Mouse (Mus musculus): ENCODE results near the gene Pip4p1. TPM values are rescaled to one million over a fixed set of nuclear protein-coding genes. Genes with fewer than 3 reads are reported as not detected.
"Not testable (repeated sequence)": the region's sequence is repeated elsewhere in the genome, so short reads cannot be mapped to it uniquely, and the experiment has no call there.

Gene Pip4p1
- total and polyA plus RNA-seq, 3 experiments, result 18.1 to 35.5 (median 28.1) TPM

DNA sequence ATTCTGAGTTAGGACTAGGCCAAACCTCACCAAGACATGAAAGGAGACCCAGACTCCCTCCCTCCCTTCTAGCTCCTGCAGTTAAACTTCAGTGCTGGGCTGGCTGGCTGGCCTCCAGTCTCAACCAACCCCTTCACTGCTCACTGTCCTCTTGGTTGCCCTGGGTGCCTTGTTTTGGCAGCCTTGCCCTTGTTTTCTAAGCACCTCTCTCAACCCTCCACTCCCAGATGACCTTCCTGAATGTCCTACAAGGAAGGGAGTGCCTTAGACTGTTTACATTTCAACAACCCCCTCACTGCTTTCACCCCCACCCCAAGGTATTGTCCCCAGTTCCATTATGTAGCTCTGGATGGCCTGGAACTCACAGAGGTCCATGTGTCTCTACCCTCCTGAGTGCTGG is 49.0 kb upstream of the Pip4p1 start:
- H3K27ac ChIP-seq (ENCODE audit: insufficient read depth, low read depth), result no peak overlapping the region
- H3K4me3 ChIP-seq (replicated peaks in 1 of 3; ENCODE audit: low read depth in 2 of 3, low read length in 2 of 3, poor library complexity in 1 of 3), result no peak overlapping the region
- in situ Hi-C loops (cut with MboI; ENCODE audit: low pct_ligation_motif_present, low pct_unique_long_range_greater_than_20kb, low sequenced_read_pairs), result no loop called here
- peaks cover 5% of the 10 kb centered on the region for H3K9me3 ChIP-seq (replicated peaks; ENCODE audit: low read length)
- H3K4me1 ChIP-seq (ENCODE audit: control insufficient read depth in 1 of 2, insufficient read depth in 2 of 2), result peaks cover 0 to 30% of the 10 kb centered on the region in 2 experiments; a peak in 2 of 4 replicates
- TF ChIP-seq ZMIZ1 (IDR thresholded peaks at IDR 0.05; ENCODE audit: low read depth, low read length), result no peak
- TF ChIP-seq EP300 (IDR thresholded peaks at IDR 0.05; ENCODE audit: low read length), result no peak
- TF ChIP-seq TBP (conservative IDR thresholded peaks at IDR 0.05; ENCODE audit: low read depth, low read length), result no peak
- TF ChIP-seq RAD21 (IDR thresholded peaks at IDR 0.05; ENCODE audit: low read depth, low read length), result no peak
- TF ChIP-seq PAX5 (IDR thresholded peaks at IDR 0.05; ENCODE audit: low read length), result no peak
- no peak for TF ChIP-seq POLR2AphosphoS2 (IDR thresholded peaks at IDR 0.05; ENCODE audit: low read depth, low read length)
- no peak for TF ChIP-seq JUND (conservative IDR thresholded peaks at IDR 0.05; ENCODE audit: low read depth, low read length)
- no peak for TF ChIP-seq ELF1 (IDR thresholded peaks at IDR 0.05; ENCODE audit: low read depth, low read length)
- TF ChIP-seq MYC (IDR thresholded peaks at IDR 0.05; ENCODE audit: low read depth, low read length), result no peak
- no peak for TF ChIP-seq MAX (IDR thresholded peaks at IDR 0.05; ENCODE audit: low read length)
- no peak for TF ChIP-seq SIN3A (IDR thresholded peaks at IDR 0.05; ENCODE audit: low read length)
- H3K36me3 ChIP-seq (replicated peaks in 1 of 2; ENCODE audit: control insufficient read depth in 1 of 2, insufficient read depth in 1 of 2, low read length in 1 of 2), result no peaks in the 10 kb centered on the region
- DNase-seq (ENCODE audit: extremely low read depth), result no peak
- H3K9ac ChIP-seq (ENCODE audit: insufficient read depth, low read depth), result no peak overlapping the region
- no peaks in the 10 kb centered on the region for H3K27me3 ChIP-seq (replicated peaks)
- H3K79me2 ChIP-seq (replicated peaks; ENCODE audit: control insufficient read depth, extremely low read depth, insufficient read depth, poor library complexity, severe bottlenecking), result no peaks in the 10 kb centered on the region
- dilution Hi-C loops (cut with MboI; ENCODE audit: extremely low pct_ligation_motif_present, extremely low pct_unique_long_range_greater_than_20kb, low sequenced_read_pairs), result no loop called here
- H3K4me2 ChIP-seq (ENCODE audit: insufficient read depth, low read depth, poor library complexity, severe bottlenecking), result no peak overlapping the region

GRCm38 (mm10) chr14:50978451-50978850 is 47.8 kb upstream of the Pip4p1 start:
- H3K9ac ChIP-seq (ENCODE audit: insufficient read depth, low read depth); dilution Hi-C loops (cut with MboI; ENCODE audit: extremely low pct_ligation_motif_present, extremely low pct_unique_long_range_greater_than_20kb, low sequenced_read_pairs); H3K4me3 ChIP-seq (replicated peaks in 1 of 3; ENCODE audit: low read depth in 2 of 3, low read length in 2 of 3, poor library complexity in 1 of 3): not testable (repeated sequence)

DNA sequence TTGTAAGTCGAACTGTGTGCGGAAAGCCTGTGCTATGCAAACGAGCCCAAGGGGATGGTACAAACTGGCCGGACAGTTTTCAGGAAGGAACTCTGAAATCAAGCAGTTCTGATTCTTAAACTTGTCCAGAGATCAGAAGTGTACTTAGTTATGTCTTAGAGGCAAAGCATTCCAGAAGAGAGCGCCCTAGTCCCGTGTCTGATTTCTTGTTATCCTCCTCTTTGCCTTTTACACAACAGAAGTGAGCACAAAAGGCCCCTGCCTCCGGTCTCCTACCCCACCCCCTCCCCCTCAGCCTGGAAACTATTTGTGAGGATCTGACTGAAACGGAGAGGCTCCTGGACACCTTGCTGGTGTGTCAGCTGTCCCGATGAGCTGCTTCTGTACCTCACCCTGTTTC is 46.0 kb upstream of the Pip4p1 start:
- Histone ChIP-seq H3K9me3 (replicated peaks; ENCODE audit: low read length) (no peaks in the 10 kb centered on the region), H3K36me3 (replicated peaks in 1 of 2; ENCODE audit: control insufficient read depth in 1 of 2, insufficient read depth in 1 of 2, low read length in 1 of 2) (no peaks in the 10 kb centered on the region), H3K27ac (ENCODE audit: insufficient read depth, low read depth) (no peak overlapping the region), H3K9ac (ENCODE audit: insufficient read depth, low read depth) (peak overlapping the region; percentile 36), H3K79me2 (replicated peaks; ENCODE audit: control insufficient read depth, extremely low read depth, insufficient read depth, poor library complexity, severe bottlenecking) (no peaks in the 10 kb centered on the region), H3K4me1 (ENCODE audit: control insufficient read depth in 1 of 2, insufficient read depth in 2 of 2) (peaks cover 0 to 25% of the 10 kb centered on the region in 2 experiments; a peak in 2 of 4 replicates), H3K27me3 (replicated peaks) (no peaks in the 10 kb centered on the region), H3K4me3 (replicated peaks in 1 of 3; ENCODE audit: low read depth in 2 of 3, low read length in 2 of 3, poor library complexity in 1 of 3) (no peak overlapping the region), H3K4me2 (ENCODE audit: insufficient read depth, low read depth, poor library complexity, severe bottlenecking) (peak overlapping the region; percentile 45)
- DNase-seq (ENCODE audit: extremely low read depth), result peak; percentile 46
- dilution Hi-C loops (cut with MboI; ENCODE audit: extremely low pct_ligation_motif_present, extremely low pct_unique_long_range_greater_than_20kb, low sequenced_read_pairs) (no loop called here), in situ Hi-C loops (cut with MboI; ENCODE audit: low pct_ligation_motif_present, low pct_unique_long_range_greater_than_20kb, low sequenced_read_pairs) (no loop called here)
- TF ChIP-seq USF1 (IDR thresholded peaks at IDR 0.05; ENCODE audit: low read depth, low read length) (no peak), ZNF384 (IDR thresholded peaks at IDR 0.05; ENCODE audit: low read depth, low read length) (no peak), CTCF (conservative IDR thresholded peaks at IDR 0.05 in 1 of 2, IDR thresholded peaks at IDR 0.05 in 1 of 2; ENCODE audit: low read depth in 2 of 2, low read length in 2 of 2) (peak in 1 of 2 experiments; percentile 46; a peak in 2 of 4 replicates), MAFK (IDR thresholded peaks at IDR 0.05; ENCODE audit: insufficient replicate concordance, low read length) (no peak), MYC (IDR thresholded peaks at IDR 0.05; ENCODE audit: low read depth, low read length) (0 out of 2 replicates have a peak, but pooled peaks have one; percentile 42), ZC3H11A (IDR thresholded peaks at IDR 0.05; ENCODE audit: low read depth, low read length) (no peak), CHD1 (IDR thresholded peaks at IDR 0.05; ENCODE audit: low read depth, low read length) (no peak), POLR2A (IDR thresholded peaks at IDR 0.05; ENCODE audit: low read depth, low read length) (no peak), ELF1 (IDR thresholded peaks at IDR 0.05; ENCODE audit: low read depth, low read length) (peak; percentile 38; the same call in 1 of the 2 replicates), MEF2A (IDR thresholded peaks at IDR 0.05; ENCODE audit: borderline replicate concordance, low read depth, low read length) (no peak), JUN (IDR thresholded peaks at IDR 0.05; ENCODE audit: insufficient read depth, low read depth, low read length) (no peak), IRF4 (IDR thresholded peaks at IDR 0.05; ENCODE audit: low read depth, low read length) (peak; percentile 18; the same call in 1 of the 2 replicates), NRF1 (IDR thresholded peaks at IDR 0.05; ENCODE audit: low read depth, low read length) (no peak), ZKSCAN1 (IDR thresholded peaks at IDR 0.05; ENCODE audit: borderline replicate concordance, low read depth, low read length) (no peak), ETS1 (conservative IDR thresholded peaks at IDR 0.05; ENCODE audit: low read depth, low read length) (no peak), HCFC1 (IDR thresholded peaks at IDR 0.05; ENCODE audit: low read depth, low read length) (no peak), TCF12 (IDR thresholded peaks at IDR 0.05; ENCODE audit: low read depth, low read length) (no peak), SIN3A (IDR thresholded peaks at IDR 0.05; ENCODE audit: low read length) (0 out of 2 replicates have a peak, but pooled peaks have one; percentile 26), PAX5 (IDR thresholded peaks at IDR 0.05; ENCODE audit: low read length) (no peak)

More at GRCm38 (mm10) chr14:50978451-50978850, 47.8 kb upstream of the Pip4p1 start:
- H3K9me3 ChIP-seq (replicated peaks; ENCODE audit: low read length); DNase-seq (ENCODE audit: extremely low read depth); H3K27ac ChIP-seq (ENCODE audit: insufficient read depth, low read depth); H3K36me3 ChIP-seq (replicated peaks in 1 of 2; ENCODE audit: control insufficient read depth in 1 of 2, insufficient read depth in 1 of 2, low read length in 1 of 2); H3K4me2 ChIP-seq (ENCODE audit: insufficient read depth, low read depth, poor library complexity, severe bottlenecking); in situ Hi-C loops (cut with MboI; ENCODE audit: low pct_ligation_motif_present, low pct_unique_long_range_greater_than_20kb, low sequenced_read_pairs); H3K79me2 ChIP-seq (replicated peaks; ENCODE audit: control insufficient read depth, extremely low read depth, insufficient read depth, poor library complexity, severe bottlenecking); H3K27me3 ChIP-seq (replicated peaks): not testable (repeated sequence)
- peaks cover 0 to 30% of the 10 kb centered on the region in 2 experiments; a peak in 2 of 4 replicates for H3K4me1 ChIP-seq (ENCODE audit: control insufficient read depth in 1 of 2, insufficient read depth in 2 of 2)

All from CH12.LX (cell line).